Mouse (Mus musculus) ES-E14 (cell line): ENCODE data around the gene Klhl20.

Source experiments
- HCFC1 ChIP-seq: IDR thresholded peaks from 2 replicates; pipeline ENCODE4 v1.6.1; 2012; ENCODE audit warnings: low read length, inconsistent platforms, borderline replicate concordance; ENCODE audit not compliant: insufficient read depth
- MAFK ChIP-seq: IDR thresholded peaks from 2 replicates; pipeline ENCODE4 v1.6.1; 2014; ENCODE audit warnings: mild to moderate bottlenecking, low read depth, low read length, inconsistent platforms; ENCODE audit not compliant: insufficient read depth

DNA sequence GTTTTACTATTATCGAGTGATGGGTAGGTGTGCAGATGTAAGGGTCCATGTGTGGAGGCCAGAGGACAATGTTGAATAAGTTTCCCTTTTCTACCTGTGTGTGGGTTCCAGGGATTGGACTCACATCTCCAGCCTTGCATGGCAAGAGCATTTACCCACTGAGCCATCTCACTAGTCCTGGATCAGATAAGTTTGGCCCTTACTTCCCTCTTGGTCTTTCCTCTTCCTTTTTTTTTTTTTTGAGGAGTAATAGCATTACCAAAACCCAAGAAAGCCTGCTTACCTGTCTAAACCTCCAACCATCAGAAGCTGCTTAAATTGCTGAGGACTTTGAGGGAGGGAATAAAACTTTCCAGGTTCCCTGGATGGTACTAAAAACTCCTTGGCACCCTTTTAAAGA lies 74.1 kb downstream of the Klhl20 start:
- TF ChIP-seq MAFK (no peak), HCFC1 (no peak)
